Mouse (Mus musculus) midbrain, postnatal 0 days (tissue): ENCODE results near the gene Ap2m1. TPM values are rescaled to one million over a fixed set of nuclear protein-coding genes. Genes with fewer than 3 reads are reported as not detected.

Experiments
- ATAC-seq: fragments of 200-750 bp; cut with Nextera tagmentation; 2 replicates; pipeline ENCODE4 v1.8.0; 2017; ENCODE audit warnings: moderate number of reproducible peaks, mild to moderate bottlenecking, moderate TSS enrichment, moderate library complexity; ENCODE audit not compliant: low FRiP score
- DNase-seq: peaks from one replicate; pipeline ENCODE4 v3.0.0-alpha.2; 2015; ENCODE audit warnings: low spot score
- H3K27ac ChIP-seq: fragments of 300-500 bp; sonication (generic); 2 replicates; pipeline ENCODE4 v1.5.1; 2014; ENCODE audit warnings: low read depth, mild to moderate bottlenecking, low read length, mixed read lengths
- H3K27me3 ChIP-seq: fragments of 300-500 bp; sonication (generic); 2 replicates; pipeline ENCODE4 v1.6.1; 2014; ENCODE audit warnings: low read length, control low read depth, mixed read lengths; ENCODE audit not compliant: insufficient read depth
- H3K36me3 ChIP-seq: fragments of 300-500 bp; sonication (generic); 2 replicates; pipeline ENCODE4 v1.6.1; 2014; ENCODE audit warnings: low read length, control low read depth, mixed read lengths; ENCODE audit not compliant: insufficient read depth
- H3K4me1 ChIP-seq: fragments of 300-500 bp; sonication (generic); 2 replicates; pipeline ENCODE4 v1.6.1; 2014; ENCODE audit warnings: mild to moderate bottlenecking, control low read depth, antibody characterized with exemption, low read length, mixed read lengths; ENCODE audit not compliant: insufficient read depth
- H3K4me2 ChIP-seq: fragments of 300-500 bp; sonication (generic); 2 replicates; pipeline ENCODE4 v1.6.1; 2014; ENCODE audit warnings: low read depth, mild to moderate bottlenecking, low read length, mixed read lengths; ENCODE audit not compliant: poor library complexity, severe bottlenecking
- H3K4me3 ChIP-seq: fragments of 300-500 bp; sonication (generic); 2 replicates; pipeline ENCODE4 v1.5.1; 2014; ENCODE audit warnings: low read depth, mild to moderate bottlenecking, low read length, moderate library complexity
- H3K9ac ChIP-seq: fragments of 300-500 bp; sonication (generic); replicated peaks from 2 replicates; pipeline ENCODE4 v1.6.1; 2014; ENCODE audit warnings: mild to moderate bottlenecking, low read length, moderate library complexity, mixed read lengths; ENCODE audit not compliant: poor library complexity, severe bottlenecking
- H3K9me3 ChIP-seq: fragments of 300-500 bp; sonication (generic); 2 replicates; pipeline ENCODE4 v1.6.1; 2016; ENCODE audit warnings: low read length, control low read depth
- CTCF ChIP-seq: IDR thresholded peaks from 2 replicates; pipeline ENCODE4 v1.5.1; 2016; ENCODE audit warnings: antibody characterized with exemption, mild to moderate bottlenecking
- WGBS: fragments of 180-500 bp; shearing (Covaris S2); extraction: QIAGEN DNeasy Blood & Tissue Kit; methylation state at CpG from one replicate; pipeline ENCODE4 v1.1.7; 2014; 5-methylcytosine and 5-hydroxymethylcytosine counted together
- polyA plus RNA-seq: library from polyadenylated mRNA; unstranded; fragments of >200 nt; fragmentation: Nextera tagmentation; extraction: Ambion mirVana; gene quantifications from 2 replicates; pipeline ENCODE4 v1.2.1, GENCODE M21; 2015
- total RNA-seq: library from RNA; depleted of rRNA; stranded (reverse); fragments of >200 nt; gene quantifications from 2 replicates; pipeline ENCODE4 v1.2.3, GENCODE M21; 2014

Gene Ap2m1
- total and polyA plus RNA-seq, 2 experiments from 2014 or later: 975 to 1,551 TPM

DNA sequence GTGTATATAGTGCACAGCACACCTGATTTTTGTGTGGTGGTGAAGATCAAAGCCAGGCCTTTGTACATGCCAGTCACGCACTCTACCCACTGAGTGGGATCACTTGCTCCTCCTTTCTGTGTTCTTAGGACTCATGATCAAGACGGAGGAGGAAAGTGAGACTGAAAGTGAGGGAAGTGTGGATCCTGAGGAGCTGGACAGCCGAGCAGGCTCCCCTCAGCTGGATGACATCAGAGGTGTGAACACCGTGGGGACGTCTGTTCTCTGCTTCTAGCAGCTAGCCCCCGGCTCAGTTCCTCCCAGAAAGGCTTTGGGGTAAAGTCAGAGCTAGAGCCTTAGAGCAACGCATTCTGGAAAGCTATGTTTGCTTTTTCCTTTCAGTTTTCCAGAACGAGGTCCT, 29.3 kb upstream of the Ap2m1 start:
- H3K27me3 ChIP-seq: no peaks in the 10 kb centered on the region
- H3K36me3 ChIP-seq: peaks cover 83% of the 10 kb centered on the region
- no peak overlapping the region for H3K4me2 ChIP-seq
- no peak for DNase-seq
- no peaks in the 10 kb centered on the region for H3K4me1 ChIP-seq
- ATAC-seq: no peak
- WGBS: 88% methylated on average over 8 of the region's 8 CpGs
- no peak overlapping the region for H3K27ac ChIP-seq
- no peak overlapping the region for H3K4me3 ChIP-seq
- no peak overlapping the region for H3K9ac ChIP-seq
- no peak for TF ChIP-seq CTCF
- H3K9me3 ChIP-seq: no peaks in the 10 kb centered on the region

DNA sequence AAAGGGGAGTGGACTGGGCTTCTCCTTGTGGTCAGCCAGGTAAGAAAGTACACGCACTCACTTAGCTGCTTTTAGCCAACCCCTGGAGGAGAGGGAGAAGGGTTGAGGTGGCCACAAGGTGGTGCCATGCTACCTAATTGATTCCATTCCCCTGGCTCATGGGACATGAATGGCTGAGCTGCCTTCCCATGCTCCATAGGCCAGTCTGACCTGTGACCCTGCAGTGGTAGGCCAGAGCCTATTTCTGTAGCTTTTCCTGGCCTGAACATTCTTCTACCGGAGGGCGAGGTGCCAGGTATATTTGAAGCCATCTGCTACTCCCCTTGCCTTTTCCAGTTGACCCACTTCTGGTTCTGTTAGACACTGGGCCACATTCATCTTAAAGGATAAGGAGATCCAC, 25.9 kb upstream of the Ap2m1 start:
- Histone ChIP-seq H3K4me3 (no peak overlapping the region), H3K27ac (no peak overlapping the region), H3K9ac (no peak overlapping the region), H3K36me3 (peaks cover 64% of the 10 kb centered on the region), H3K4me2 (no peak overlapping the region), H3K4me1 (no peaks in the 10 kb centered on the region), H3K9me3 (no peaks in the 10 kb centered on the region), H3K27me3 (no peaks in the 10 kb centered on the region)
- ATAC-seq (0 out of 2 replicates have a peak, but pooled peaks have one; percentile 44), DNase-seq (peak; percentile 42)
- TF ChIP-seq CTCF: peak; percentile 61
- 85% methylated on average over 3 of the region's 3 CpGs for WGBS

DNA sequence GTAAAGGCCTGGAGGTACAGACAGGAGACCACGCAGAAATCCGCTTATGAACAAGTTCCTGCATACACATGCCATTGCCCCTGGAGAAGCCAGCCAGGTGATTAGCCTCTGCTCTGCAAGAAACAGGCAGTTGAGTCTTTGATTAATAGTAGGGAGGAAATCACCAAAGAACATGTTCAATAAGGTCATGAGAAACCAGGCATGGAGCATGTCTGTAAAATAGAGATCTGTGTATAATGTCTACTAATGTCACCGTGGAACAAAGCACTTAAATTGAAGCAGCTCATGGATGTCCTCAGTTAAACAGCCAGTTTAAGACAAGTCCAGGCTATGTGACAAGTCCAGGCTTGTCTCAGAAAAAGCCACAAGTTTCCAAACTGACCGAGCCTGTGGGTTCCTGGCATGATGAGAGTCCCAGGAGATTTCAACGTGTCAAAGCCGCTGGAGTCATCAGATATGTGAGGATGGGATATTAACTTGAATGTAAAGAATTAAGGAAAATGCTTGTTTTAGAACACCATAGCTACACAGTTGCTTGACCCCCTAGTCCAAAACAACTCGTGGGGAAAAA, 23.9 kb upstream of the Ap2m1 start:
- Histone ChIP-seq H3K9ac (no peak overlapping the region), H3K4me3 (no peak overlapping the region), H3K36me3 (peaks cover 47% of the 10 kb centered on the region), H3K27me3 (no peaks in the 10 kb centered on the region), H3K4me2 (no peak overlapping the region), H3K9me3 (no peaks in the 10 kb centered on the region), H3K27ac (no peak overlapping the region), H3K4me1 (no peaks in the 10 kb centered on the region)
- no peak for TF ChIP-seq CTCF
- 95% methylated on average over 7 of the region's 7 CpGs for WGBS
- no peak for DNase-seq
- no peak for ATAC-seq

DNA sequence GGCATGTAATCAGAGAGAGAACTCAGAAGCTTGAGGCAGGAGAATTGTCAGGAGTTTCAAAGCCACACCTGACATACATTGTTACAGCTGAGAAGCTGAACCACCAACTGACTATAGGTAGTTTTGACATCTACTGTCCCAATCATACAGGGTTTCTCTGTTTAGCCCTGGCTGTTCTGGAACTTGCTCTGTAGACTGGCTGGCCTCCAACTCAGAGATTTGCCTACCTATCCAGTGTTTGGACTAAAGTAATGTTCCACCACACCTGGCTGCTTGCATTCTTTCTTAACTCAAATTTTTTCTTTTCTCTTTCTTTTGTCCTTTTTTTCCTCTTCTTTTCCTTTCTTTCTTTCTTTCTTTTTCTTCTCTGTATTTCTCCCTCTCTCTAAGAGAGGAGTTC, 19.2 kb upstream of the Ap2m1 start:
- Histone ChIP-seq H3K9me3 (no peaks in the 10 kb centered on the region), H3K27ac (peak overlapping the region; percentile 90; the same call in 1 of the 2 replicates), H3K36me3 (peaks cover 6% of the 10 kb centered on the region), H3K4me1 (peaks cover 14% of the 10 kb centered on the region), H3K4me2 (peak overlapping the region; percentile 94), H3K9ac (peak overlapping the region; percentile 91), H3K4me3 (peak overlapping the region; percentile 96), H3K27me3 (no peaks in the 10 kb centered on the region)
- ATAC-seq: no peak
- TF ChIP-seq CTCF: no peak
- no peak for DNase-seq

DNA sequence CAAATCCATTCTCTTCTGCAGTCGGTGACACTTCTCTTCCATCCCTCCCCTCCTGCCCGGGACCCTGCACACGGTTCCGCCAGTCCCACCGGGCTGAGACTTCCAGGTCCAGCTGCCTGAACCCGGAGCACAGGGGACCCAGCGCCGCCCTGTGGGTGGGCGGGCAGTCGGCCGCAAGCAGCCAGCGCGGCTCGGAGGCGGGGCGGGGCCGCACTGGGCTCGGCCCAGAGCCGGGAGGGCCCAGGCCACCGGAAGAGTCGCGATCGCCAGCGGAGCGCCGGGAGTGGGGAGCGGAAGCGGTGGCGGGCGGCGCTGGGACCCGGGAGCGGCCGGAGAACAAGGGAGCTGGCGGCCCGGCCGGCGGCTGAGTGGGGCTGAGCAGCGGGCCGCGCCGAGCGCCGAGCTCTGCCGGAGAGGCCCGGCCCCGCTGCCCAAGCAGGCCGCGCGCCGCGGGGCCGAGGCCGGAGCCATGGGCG, 18.5 kb upstream of the Ap2m1 start, which contains the start of gene Dvl3:
Gene Dvl3 (plus strand): TSS at position 257 of the 476 bp plus-strand sequence.
- no peaks in the 10 kb centered on the region for H3K27me3 ChIP-seq
- H3K9me3 ChIP-seq: no peaks in the 10 kb centered on the region
- H3K4me3 ChIP-seq: peak within 1 kb of the TSS; percentile 96
- H3K36me3 ChIP-seq: peaks cover 9% of the 10 kb centered on the region; the same call in 1 of the 2 replicates
- DNase-seq: peak; percentile 93
- 0% methylated on average over 46 of the region's 55 CpGs for WGBS
- peak within 1 kb of the TSS; percentile 91 for H3K9ac ChIP-seq
- TF ChIP-seq CTCF: peak; percentile 55
- ATAC-seq: peak; percentile 93
- peak within 1 kb of the TSS; percentile 94 for H3K4me2 ChIP-seq
- H3K4me1 ChIP-seq: peaks cover 14% of the 10 kb centered on the region
- H3K27ac ChIP-seq: peak within 1 kb of the TSS; percentile 90

DNA sequence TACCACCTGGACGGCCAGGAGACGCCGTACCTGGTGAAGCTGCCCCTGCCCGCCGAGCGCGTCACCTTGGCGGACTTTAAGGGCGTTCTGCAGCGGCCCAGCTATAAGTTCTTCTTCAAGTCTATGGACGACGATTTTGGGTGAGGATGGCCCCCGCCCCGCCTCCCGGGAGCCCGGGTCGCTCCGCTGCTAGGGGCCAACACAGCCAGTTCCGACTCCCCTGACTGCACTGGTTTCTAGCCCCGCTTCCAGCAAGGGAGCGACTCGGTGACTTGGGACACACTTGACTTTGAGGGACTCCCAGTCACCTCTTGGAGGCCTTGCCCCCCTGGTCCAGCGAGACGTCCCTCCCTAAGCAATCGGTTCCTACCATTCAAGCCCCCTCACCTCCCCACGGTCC, 18.1 kb upstream of the Ap2m1 start:
- peaks cover 14% of the 10 kb centered on the region for H3K4me1 ChIP-seq
- DNase-seq (peak; percentile 16), ATAC-seq (peak; percentile 14; the same call in 1 of the 2 replicates)
- peak overlapping the region; percentile 94 for H3K4me2 ChIP-seq
- peaks cover 13% of the 10 kb centered on the region; the same call in 1 of the 2 replicates for H3K36me3 ChIP-seq
- H3K27ac ChIP-seq: peak overlapping the region; percentile 90
- TF ChIP-seq CTCF: no peak
- no peaks in the 10 kb centered on the region for H3K9me3 ChIP-seq
- H3K9ac ChIP-seq: peak overlapping the region; percentile 91
- no peaks in the 10 kb centered on the region for H3K27me3 ChIP-seq
- whole genome bisulfite sequencing: under 1% methylated on average over 25 of the region's 26 CpGs
- peak overlapping the region; percentile 96 for H3K4me3 ChIP-seq
